Mouse (Mus musculus): ENCODE measurements at regions not wholly inside any gene's neighbourhood (a gene's known extent, or its start where the extent isn't known, plus 50 kb on each side); places are given as distances from the start of the nearest gene placed in this dataset.
A peak's percentile ranks its signal among the peaks of the same experiment; 100 is the strongest.

DNA sequence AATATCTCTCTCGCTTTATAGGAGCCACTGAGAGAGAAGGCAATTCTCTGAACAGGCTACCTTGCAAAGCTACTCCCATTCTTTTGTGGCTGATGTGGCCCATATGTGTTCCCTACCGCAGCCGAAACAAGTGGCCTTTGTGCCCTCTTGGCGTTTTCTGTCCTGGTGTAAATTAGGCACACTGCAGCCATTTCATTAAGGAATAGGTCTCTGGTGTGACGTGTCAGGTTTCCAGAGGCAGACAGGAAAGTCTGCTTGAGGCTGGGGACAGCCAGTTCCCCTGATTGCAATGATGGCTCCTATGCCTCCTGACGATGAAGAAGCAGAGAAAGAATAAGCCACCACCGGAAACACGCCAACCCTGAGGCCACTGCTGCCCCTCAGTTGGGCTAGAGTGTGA, 59.3 kb upstream of the Bcor start:
- no peak for DNase-seq

- DNase-seq, result no peak
Measured at GRCm38 (mm10) chrX:12224314-12224713, 64.2 kb upstream of the Bcor start.

DNA sequence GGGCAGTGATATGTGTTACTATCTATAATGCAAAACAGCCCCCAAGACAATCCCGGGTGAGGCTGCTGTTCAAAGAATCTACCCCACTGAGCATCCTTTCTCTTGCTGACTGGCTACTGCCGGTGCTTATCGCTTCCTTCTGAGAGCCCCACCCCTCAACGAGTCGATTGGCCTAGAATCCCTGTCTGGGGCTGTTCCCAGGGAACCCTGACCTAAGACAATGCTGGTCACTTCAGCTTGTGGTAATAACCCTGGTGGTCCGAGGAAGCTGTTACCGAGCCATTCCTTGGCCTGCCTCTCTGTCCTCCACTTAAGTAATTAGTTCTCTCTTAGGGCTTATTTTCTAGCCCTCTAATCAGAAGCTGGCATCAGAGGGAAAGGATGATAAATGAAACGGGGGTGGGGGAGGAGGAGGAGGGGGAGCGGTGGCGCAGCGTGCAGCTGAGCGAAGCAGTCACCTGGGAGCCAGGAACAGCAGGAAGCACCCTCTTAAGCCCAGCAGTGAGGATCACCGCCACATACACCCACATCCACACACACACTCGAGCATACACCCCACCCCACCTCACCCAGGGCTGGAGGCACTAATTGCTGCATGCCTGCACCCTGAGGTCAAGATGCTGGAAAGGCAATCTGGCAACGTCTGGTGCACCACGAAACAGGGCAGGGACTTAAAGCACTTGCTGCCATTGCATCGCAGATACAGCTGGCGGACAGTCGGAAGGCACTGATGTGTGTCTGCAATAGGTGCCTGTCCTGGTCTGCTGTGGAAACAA, 65.1 kb upstream of the Bcor start:
- no peak for DNase-seq

DNA sequence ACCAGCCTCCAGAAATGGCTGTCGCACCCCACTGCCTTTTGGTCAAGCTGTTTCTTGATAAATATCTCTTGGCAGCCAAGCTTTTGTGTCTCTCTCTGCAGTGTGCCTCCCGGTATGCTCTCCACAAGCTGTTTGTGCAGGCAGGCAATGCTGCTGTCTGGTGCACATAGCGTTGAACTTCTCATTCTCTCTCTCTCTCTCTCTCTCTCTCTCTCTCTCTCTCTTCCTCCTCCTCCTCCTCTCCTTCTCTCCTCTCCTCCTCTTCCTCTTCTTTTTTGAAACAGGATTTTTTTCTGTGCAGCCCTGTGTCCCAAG, 65.7 kb upstream of the Bcor start:
- no peak for DNase-seq

GRCm38 (mm10) chrX:12240505-12241011, 80.4 kb upstream of the Bcor start:
- no peak for DNase-seq

DNA sequence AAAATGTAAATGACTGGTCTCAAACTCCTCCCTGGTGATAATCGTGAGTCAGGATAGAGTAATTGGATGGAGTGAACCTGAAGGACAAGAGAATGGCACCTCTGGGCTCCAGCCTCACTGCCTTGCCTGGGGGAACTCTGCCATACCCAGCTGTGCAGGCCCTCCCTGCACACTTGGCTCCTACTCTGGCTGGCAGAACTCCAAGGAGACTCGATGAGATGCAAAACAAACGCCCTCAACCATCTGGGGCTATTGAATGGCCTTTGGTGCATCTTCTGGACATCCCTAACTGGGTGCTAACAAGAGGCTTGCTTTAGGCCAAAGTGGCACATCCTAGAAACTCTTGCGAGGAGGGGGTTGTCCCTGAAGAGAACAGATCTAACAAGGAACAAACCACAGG, 81.6 kb upstream of the Bcor start:
- DNase-seq, result no peak

GRCm38 (mm10) chrX:12249071-12249470, 88.9 kb upstream of the Bcor start:
- no peak for DNase-seq

DNA sequence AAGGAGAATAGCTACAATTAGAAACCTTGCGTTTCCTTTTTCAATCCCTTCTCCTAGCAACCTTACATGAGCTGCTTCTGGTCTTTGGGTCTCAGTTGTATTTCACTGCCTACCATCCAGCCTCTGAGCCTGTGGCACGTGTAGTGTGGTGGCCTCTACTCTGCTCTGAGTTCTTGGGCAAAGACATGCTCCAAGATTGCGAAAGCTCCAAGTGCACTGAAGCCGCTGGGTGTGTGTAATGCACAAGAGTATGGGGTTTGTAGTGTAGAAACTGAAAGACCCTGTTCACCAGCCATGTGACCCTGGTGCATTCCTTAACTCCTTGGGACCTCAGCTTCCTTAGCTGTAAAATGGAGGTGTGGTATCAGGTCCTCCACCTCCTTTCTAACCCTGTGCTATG, 89.8 kb upstream of the Bcor start:
- DNase-seq, result no peak

DNA sequence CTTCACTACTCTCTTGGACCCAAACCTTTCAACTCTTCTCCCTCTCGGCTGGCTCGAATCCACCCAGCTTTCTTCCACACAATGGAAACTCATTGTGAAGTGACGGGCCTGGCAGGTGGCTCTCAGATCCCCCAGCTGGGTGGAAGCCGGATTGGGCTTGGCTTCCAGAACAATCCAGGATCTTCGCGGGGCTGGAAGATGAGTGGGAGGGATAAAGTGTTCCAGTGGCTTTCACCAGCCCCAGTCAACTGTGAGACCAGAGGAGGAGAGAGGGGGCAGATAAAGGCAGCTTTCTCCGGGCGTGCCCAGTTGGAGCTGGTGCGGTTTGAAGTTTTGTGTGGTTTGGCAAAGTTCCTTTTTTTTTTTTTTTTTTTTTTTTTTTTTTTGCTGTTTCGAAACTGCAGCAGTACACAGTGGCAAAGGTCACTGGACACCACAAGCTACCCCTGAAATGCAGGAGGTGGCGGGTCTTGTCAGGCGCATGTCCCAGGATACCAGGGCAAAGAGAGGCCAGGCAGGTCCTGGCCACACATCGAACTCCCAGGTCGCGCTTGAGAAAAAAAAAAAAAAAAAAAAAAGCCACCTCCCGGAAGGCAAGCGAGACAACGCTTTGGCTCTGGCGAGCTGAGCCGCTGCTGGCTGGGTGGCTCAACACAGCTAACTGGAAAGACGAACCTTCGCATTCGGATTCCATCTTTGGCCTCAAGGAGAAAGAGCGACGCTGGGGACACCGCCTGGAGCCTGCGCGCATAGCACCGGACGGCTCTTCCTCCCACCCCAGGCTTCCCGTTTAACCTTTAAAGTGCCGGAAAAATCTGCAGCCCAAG, 91.9 kb upstream of the Bcor start:
- peak; percentile 51 for DNase-seq

GRCm38 (mm10) chrX:12252680-12253021, 92.5 kb upstream of the Bcor start:
- no peak for DNase-seq

DNA sequence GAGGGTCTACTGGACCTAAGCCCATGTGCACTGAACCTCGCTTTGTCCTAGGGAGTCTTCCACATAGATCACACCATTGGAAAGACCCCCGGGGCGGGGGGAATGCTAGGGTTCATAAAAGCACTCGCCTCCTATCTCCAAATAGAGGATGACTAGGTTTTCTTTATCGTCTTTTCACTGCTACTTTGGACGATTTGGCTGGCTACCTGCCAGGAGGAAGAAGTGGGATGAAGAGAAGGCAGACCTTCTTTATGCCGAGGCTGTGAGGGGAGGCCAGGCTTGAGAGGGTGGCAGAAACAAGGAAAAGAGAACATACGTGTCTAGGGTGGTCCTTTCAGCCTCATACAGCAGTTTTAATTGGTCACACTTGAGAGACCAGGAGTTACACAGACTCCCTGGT, 96.6 kb upstream of the Bcor start:
- DNase-seq, result no peak

DNA sequence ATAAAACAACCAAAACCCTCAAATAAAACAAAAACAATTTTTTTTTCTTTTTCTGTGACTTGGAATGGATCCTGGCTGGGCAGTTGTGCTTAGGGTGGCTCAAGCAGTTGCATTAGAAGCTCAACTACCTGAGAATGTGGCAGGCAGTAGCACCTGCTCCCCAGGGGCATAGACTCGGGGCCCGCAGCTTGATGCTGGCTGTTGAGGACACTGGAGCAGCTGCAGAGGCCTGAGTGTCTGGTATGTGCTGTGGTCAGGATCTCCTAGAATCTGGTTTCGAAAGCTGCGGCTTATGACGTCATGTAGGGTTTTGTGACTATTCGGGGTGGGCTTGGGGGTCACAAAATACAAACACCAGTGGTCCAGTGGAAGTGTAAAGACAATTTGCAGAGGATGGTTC, 103.7 kb upstream of the Bcor start:
- no peak for DNase-seq

- DNase-seq, result no peak
Measured at GRCm38 (mm10) chrX:12284741-12285140, 124.6 kb upstream of the Bcor start.

DNA sequence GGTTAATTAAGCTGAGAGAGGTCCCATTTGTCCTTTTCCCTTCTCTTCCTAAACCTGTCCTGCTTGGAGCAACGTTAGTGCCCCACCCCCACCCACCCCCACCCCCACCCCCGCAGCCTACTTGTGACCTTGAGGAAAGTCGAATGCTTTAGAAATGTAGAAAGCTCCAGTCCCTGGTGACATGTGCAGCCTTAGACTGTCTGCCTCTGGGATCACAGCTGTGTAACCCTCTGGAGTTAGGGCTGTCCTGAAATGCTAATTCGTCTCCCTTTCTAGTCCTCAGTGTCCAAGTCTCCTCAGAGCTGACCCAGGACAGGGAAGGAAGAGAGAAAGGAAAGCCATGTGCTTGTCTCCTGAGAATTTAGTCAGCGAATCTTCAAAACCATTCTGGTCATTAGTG, 125.0 kb upstream of the Bcor start:
- DNase-seq, result no peak

- no peak for DNase-seq
Measured at GRCm38 (mm10) chrX:12285976-12286909, 126.1 kb upstream of the Bcor start.

DNA sequence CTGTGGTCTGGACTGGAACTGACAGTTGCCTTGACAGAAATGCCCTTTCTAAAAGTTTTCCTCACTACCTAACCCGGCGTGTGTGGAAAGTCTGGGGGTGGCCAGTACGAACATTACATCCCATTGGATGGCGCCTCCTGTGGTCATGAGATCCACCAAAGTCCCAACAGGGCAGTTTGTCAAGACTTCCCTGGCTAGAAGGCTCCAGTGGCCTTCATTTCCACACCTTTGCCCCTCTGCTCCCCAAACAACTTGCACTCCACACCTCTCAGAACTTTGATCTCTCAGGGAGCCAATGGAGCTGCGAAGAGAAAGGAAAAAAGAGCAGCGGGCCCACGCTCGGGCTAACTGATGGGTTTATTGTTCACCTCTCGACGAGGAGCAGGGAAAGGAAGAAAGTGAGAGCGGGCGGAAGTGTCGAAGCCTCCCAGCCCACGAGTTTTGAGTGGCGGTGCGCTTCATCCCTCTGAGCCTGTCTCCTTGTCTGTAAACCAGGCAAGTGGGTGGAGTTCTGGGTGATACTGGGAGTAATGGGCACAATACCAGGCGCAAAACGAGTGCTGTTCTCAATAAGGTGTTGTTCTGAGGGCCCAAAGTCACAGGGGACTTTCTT, 126.9 kb upstream of the Bcor start:
- DNase-seq, result no peak

GRCm38 (mm10) chrX:12287656-12288561, 127.8 kb upstream of the Bcor start:
- peak; percentile 22 for DNase-seq

- DNase-seq, result no peak
Measured at GRCm38 (mm10) chrX:12288562-12289117, 128.5 kb upstream of the Bcor start.

DNA sequence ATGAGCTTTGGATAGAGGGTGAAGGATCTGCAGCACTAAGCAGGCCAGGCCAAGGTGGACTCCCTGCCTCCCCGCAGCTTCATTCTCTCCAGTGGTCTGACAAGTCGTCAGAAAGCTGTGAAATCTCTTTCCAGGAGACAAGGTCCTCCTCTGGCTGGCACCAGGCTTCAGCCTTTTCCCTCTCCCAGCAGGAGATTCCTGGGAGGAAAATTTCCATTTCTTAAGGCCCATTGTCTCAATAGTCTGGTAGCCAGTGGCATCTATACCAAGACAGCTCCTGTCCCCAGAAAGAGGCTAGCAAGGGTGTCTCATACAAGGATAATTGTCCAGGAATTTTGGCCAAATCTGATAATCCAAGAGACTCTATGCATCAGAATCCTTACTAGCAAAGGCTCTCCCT, 133.0 kb upstream of the Bcor start:
- DNase-seq, result no peak

DNA sequence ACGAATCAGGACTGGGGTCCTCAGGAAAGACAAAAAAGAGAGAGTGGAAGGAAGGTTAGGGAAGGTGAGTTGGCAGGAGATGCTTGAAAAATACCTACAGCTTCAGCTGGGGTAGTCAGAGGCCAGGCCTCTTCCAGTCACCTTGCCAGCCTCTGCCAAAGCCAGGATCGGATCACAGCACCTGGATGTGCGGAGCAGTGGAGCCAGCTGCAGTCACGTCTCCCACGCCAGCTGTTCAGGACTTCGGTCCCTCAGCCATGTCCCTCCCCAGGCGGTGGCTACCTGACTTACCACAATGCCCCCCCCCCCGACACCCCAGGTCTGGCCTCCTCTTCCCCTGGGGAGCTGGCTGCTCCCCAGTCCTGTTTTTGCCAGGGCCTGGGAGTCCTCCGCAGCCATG, 134.3 kb upstream of the Bcor start:
- no peak for DNase-seq

- no peak for DNase-seq
Measured at GRCm38 (mm10) chrX:12294941-12295340, 134.8 kb upstream of the Bcor start.

All from right cerebral cortex, postnatal 14 days (tissue).